Mouse (Mus musculus) G1E (cell line): ENCODE measurements around the gene Slc8a3.

ENCODE experiments used
- CTCF ChIP-seq: IDR thresholded peaks from 2 replicates; pipeline ENCODE4 v1.5.1; 2012; ENCODE audit warnings: low read depth, low read length, inconsistent platforms, mixed read lengths
- GATA1 ChIP-seq: IDR thresholded peaks from 2 replicates; pipeline ENCODE4 v1.6.1; 2012; ENCODE audit warnings: borderline replicate concordance, low read length, inconsistent platforms, mixed read lengths
- POLR2AphosphoS5 ChIP-seq: IDR thresholded peaks from 2 replicates; pipeline ENCODE4 v1.6.1; 2012; ENCODE audit warnings: low read depth, low read length, inconsistent platforms; ENCODE audit not compliant: insufficient replicate concordance
- TAL1 ChIP-seq: conservative IDR thresholded peaks from 2 replicates; pipeline ENCODE4 v1.6.1; 2012; ENCODE audit warnings: low read depth, low read length, inconsistent platforms, mixed read lengths

GRCm38 (mm10) chr12:81163566-81163965 lies 169.4 kb downstream of the Slc8a3 start:
- no peak for TF ChIP-seq GATA1
- no peak for TF ChIP-seq CTCF
- no peak for TF ChIP-seq TAL1
- TF ChIP-seq POLR2AphosphoS5: no peak
